Mouse (Mus musculus) midbrain, postnatal 0 days (tissue): ENCODE measurements around the gene Fstl1. TPM values are rescaled to one million over a fixed set of nuclear protein-coding genes. Genes with fewer than 3 reads are reported as not detected.
A peak's percentile ranks its signal among the peaks of the same experiment; 100 is the strongest.

Experiments
- ATAC-seq: fragments of 200-750 bp; cut with Nextera tagmentation; 2 replicates; pipeline ENCODE4 v1.8.0; 2017; ENCODE audit warnings: moderate number of reproducible peaks, mild to moderate bottlenecking, moderate TSS enrichment, moderate library complexity; ENCODE audit not compliant: low FRiP score
- DNase-seq: peaks from one replicate; pipeline ENCODE4 v3.0.0-alpha.2; 2015; ENCODE audit warnings: low spot score
- H3K27ac ChIP-seq: fragments of 300-500 bp; sonication (generic); 2 replicates; pipeline ENCODE4 v1.5.1; 2014; ENCODE audit warnings: low read depth, mild to moderate bottlenecking, low read length, mixed read lengths
- H3K27me3 ChIP-seq: fragments of 300-500 bp; sonication (generic); 2 replicates; pipeline ENCODE4 v1.6.1; 2014; ENCODE audit warnings: low read length, control low read depth, mixed read lengths; ENCODE audit not compliant: insufficient read depth
- H3K36me3 ChIP-seq: fragments of 300-500 bp; sonication (generic); 2 replicates; pipeline ENCODE4 v1.6.1; 2014; ENCODE audit warnings: low read length, control low read depth, mixed read lengths; ENCODE audit not compliant: insufficient read depth
- H3K4me1 ChIP-seq: fragments of 300-500 bp; sonication (generic); 2 replicates; pipeline ENCODE4 v1.6.1; 2014; ENCODE audit warnings: mild to moderate bottlenecking, control low read depth, antibody characterized with exemption, low read length, mixed read lengths; ENCODE audit not compliant: insufficient read depth
- H3K4me2 ChIP-seq: fragments of 300-500 bp; sonication (generic); 2 replicates; pipeline ENCODE4 v1.6.1; 2014; ENCODE audit warnings: low read depth, mild to moderate bottlenecking, low read length, mixed read lengths; ENCODE audit not compliant: poor library complexity, severe bottlenecking
- H3K4me3 ChIP-seq: fragments of 300-500 bp; sonication (generic); 2 replicates; pipeline ENCODE4 v1.5.1; 2014; ENCODE audit warnings: low read depth, mild to moderate bottlenecking, low read length, moderate library complexity
- H3K9ac ChIP-seq: fragments of 300-500 bp; sonication (generic); replicated peaks from 2 replicates; pipeline ENCODE4 v1.6.1; 2014; ENCODE audit warnings: mild to moderate bottlenecking, low read length, moderate library complexity, mixed read lengths; ENCODE audit not compliant: poor library complexity, severe bottlenecking
- H3K9me3 ChIP-seq: fragments of 300-500 bp; sonication (generic); 2 replicates; pipeline ENCODE4 v1.6.1; 2016; ENCODE audit warnings: low read length, control low read depth
- CTCF ChIP-seq: IDR thresholded peaks from 2 replicates; pipeline ENCODE4 v1.5.1; 2016; ENCODE audit warnings: antibody characterized with exemption, mild to moderate bottlenecking
- WGBS: fragments of 180-500 bp; shearing (Covaris S2); extraction: QIAGEN DNeasy Blood & Tissue Kit; methylation state at CpG from one replicate; pipeline ENCODE4 v1.1.7; 2014; 5-methylcytosine and 5-hydroxymethylcytosine counted together
- polyA plus RNA-seq: library from polyadenylated mRNA; unstranded; fragments of >200 nt; fragmentation: Nextera tagmentation; extraction: Ambion mirVana; gene quantifications from 2 replicates; pipeline ENCODE4 v1.2.1, GENCODE M21; 2015
- total RNA-seq: library from RNA; depleted of rRNA; stranded (reverse); fragments of >200 nt; gene quantifications from 2 replicates; pipeline ENCODE4 v1.2.3, GENCODE M21; 2014

Gene Fstl1
- total and polyA plus RNA-seq, 2 experiments from 2014 or later: 51.6 to 58.8 TPM

DNA sequence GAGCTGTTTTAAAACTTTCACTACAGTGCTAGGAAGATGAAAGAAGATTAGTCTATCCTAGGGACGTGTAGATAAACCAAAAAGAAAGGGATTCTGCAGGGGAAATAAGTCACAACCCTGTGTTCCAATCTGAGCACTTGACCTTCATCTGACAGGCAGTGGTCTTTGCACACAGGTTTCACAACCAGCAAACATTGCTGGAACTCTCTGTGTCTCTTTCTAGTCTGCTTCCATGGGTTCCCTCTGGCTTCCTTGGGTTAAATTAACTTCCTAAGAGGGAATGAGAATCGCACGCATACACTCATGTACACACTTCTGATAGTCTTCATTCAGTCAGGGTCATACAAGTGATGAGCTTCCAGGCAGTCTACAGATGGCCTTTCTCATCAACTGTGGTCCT lies 87.2 kb downstream of the Fstl1 start:
- no peak overlapping the region for H3K27ac ChIP-seq
- no peak overlapping the region for H3K4me2 ChIP-seq
- H3K4me1 ChIP-seq: no peaks in the 10 kb centered on the region
- no peak for TF ChIP-seq CTCF
- DNase-seq: no peak
- no peaks in the 10 kb centered on the region for H3K9me3 ChIP-seq
- H3K9ac ChIP-seq: no peak overlapping the region
- H3K27me3 ChIP-seq: no peaks in the 10 kb centered on the region
- WGBS: 80% methylated on average over 3 of the region's 3 CpGs
- no peak for ATAC-seq
- H3K4me3 ChIP-seq: no peak overlapping the region
- H3K36me3 ChIP-seq: no peaks in the 10 kb centered on the region

DNA sequence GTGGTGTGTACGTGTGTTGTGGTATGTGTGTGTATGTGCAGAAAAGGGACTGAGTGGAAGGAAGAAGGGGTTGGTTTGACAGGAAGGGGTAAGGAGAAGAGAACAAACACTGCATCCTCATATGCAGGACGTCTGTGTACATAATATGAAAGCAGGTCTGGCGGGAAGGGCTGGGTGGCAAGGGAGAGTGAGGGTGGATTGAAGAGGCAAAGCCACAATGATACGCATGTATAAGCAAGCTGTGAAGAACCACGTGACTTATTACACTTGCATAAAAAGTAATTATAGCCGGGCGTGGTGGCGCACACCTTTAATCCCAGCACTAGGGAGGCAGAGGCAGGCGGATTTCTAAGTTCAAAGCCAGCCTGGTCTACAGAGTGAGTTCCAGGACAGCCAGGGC lies 89.2 kb downstream of the Fstl1 start:
- no peak for ATAC-seq
- H3K9ac ChIP-seq: no peak overlapping the region
- 88% methylated on average over 9 of the region's 9 CpGs for WGBS
- no peak overlapping the region for H3K27ac ChIP-seq
- no peak overlapping the region for H3K4me3 ChIP-seq
- no peaks in the 10 kb centered on the region for H3K27me3 ChIP-seq
- H3K4me2 ChIP-seq: no peak overlapping the region
- peaks cover 9% of the 10 kb centered on the region for H3K4me1 ChIP-seq
- DNase-seq: no peak
- no peaks in the 10 kb centered on the region for H3K36me3 ChIP-seq
- H3K9me3 ChIP-seq: no peaks in the 10 kb centered on the region
- TF ChIP-seq CTCF: no peak

DNA sequence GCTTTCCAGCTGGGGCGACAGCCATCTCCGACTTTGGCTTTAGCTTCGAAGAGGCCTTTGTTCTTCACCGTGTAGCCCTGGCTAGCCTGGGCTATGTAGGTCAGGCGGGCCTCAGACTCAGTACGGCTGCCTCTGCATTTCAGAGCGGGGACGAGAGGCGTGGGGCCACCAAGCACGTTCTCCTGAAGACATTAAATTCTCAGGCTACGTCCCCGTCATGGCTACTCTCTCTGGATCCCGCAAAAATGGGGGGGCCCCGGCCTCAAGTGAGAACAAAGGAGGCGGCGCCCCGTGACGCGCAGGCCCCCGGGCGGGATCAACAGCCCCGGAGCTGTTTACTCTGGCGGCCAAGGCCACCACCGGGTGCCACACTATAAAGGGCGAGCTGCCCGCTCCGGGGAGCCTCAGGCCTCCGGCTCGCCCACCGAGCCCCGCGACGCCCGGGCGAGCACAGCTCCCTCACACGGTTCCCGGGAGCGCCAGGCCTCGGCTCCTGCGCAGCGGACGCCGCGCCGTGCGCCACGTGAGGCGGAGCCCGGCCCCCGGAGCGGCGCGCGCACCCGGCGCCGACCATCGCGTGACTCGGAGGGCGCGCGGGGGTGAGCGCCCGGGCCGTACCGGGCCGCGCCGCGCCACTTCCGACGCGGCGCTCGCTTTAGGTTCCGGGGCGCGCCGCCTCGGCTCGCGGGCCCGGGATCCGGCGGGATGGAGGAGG lies 91.3 kb downstream of the Fstl1 start, which contains the start of gene Lrrc58:
TSS of gene Lrrc58 (plus strand) at position 599 of the 715 bp plus-strand sequence.
- peak; percentile 88 for DNase-seq
- peak; percentile 96 for ATAC-seq
- Histone ChIP-seq H3K36me3 (no peaks in the 10 kb centered on the region), H3K4me1 (peaks cover 17% of the 10 kb centered on the region), H3K27ac (peak within 1 kb of the TSS; percentile 99), H3K9me3 (no peaks in the 10 kb centered on the region), H3K4me2 (peak within 1 kb of the TSS; percentile 69), H3K9ac (peak within 1 kb of the TSS; percentile 98), H3K4me3 (peak within 1 kb of the TSS; percentile 73), H3K27me3 (no peaks in the 10 kb centered on the region)
- under 1% methylated on average over 82 of the region's 86 CpGs for WGBS
- no peak for TF ChIP-seq CTCF

DNA sequence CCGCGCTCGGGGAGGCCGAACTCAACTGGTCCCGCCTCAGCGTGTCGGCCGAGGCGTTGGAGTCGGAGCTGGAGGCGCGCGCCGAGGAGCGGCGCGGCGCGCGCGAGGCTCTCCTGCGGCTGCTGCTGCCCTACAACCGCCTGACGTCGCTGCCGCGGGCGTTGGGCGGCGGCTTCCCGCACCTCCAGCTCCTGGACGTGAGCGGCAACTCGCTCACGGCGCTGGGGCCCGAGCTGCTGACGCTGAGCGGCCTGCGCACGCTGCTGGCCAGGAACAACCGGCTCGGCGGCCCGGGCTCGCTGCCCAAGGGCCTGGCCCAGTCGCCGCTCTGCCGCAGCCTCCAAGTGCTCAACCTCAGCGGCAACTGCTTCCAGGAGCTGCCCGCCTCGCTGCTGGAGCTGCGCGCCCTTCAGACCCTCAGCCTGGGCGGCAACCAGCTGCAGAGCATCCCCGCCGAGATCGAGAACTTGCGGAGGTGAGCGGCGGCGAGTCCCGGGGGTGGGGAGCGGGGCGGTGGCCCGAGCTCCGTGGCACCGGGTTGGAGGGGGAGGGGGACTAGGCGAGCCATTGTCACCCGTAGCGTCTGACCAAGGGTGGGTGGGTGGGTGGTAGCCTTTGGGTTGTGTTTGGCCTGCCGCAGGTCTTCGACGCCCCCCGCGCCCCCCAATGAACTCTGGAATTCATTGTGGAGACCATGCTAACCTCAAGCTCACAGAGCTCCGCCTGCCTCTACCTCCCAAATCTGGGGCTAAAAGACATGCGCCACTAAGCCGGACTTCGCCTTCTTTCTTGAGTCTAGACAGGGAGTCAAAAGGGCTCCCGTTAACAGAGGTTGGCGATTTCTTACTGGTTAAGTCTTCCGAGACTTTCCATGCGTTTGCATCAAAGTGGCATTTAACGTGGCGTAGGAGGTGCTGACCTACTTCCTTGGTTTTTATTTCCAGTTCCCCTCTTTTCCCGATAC lies 92.1 kb downstream of the Fstl1 start:
- Histone ChIP-seq H3K27me3 (no peaks in the 10 kb centered on the region), H3K9me3 (no peaks in the 10 kb centered on the region), H3K9ac (peak overlapping the region; percentile 98), H3K4me2 (peak overlapping the region; percentile 69), H3K4me3 (peak overlapping the region; percentile 73), H3K4me1 (peaks cover 17% of the 10 kb centered on the region), H3K36me3 (no peaks in the 10 kb centered on the region), H3K27ac (peak overlapping the region; percentile 99)
- TF ChIP-seq CTCF: 0 out of 2 replicates have a peak, but pooled peaks have one; percentile 2
- ATAC-seq (peak; percentile 79), DNase-seq (peak; percentile 45)
- WGBS: under 1% methylated on average over 67 of the region's 87 CpGs

GRCm38 (mm10) chr16:37869470-37870231 lies 93.0 kb downstream of the Fstl1 start:
- peak overlapping the region; percentile 73 for H3K4me3 ChIP-seq
- peak overlapping the region; percentile 99 for H3K27ac ChIP-seq
- DNase-seq (no peak), ATAC-seq (no peak)
- H3K36me3 ChIP-seq: no peaks in the 10 kb centered on the region
- TF ChIP-seq CTCF: peak; percentile 31; the same call in 1 of the 2 replicates
- H3K9me3 ChIP-seq: no peaks in the 10 kb centered on the region
- 26% methylated on average over 4 of the region's 4 CpGs for WGBS
- H3K9ac ChIP-seq: peak overlapping the region; percentile 98
- H3K4me2 ChIP-seq: peak overlapping the region; percentile 69
- peaks cover 17% of the 10 kb centered on the region for H3K4me1 ChIP-seq
- no peaks in the 10 kb centered on the region for H3K27me3 ChIP-seq
